15 mouse cellular contexts compared by ENCODE assay signal in the genomic region with DNA sequence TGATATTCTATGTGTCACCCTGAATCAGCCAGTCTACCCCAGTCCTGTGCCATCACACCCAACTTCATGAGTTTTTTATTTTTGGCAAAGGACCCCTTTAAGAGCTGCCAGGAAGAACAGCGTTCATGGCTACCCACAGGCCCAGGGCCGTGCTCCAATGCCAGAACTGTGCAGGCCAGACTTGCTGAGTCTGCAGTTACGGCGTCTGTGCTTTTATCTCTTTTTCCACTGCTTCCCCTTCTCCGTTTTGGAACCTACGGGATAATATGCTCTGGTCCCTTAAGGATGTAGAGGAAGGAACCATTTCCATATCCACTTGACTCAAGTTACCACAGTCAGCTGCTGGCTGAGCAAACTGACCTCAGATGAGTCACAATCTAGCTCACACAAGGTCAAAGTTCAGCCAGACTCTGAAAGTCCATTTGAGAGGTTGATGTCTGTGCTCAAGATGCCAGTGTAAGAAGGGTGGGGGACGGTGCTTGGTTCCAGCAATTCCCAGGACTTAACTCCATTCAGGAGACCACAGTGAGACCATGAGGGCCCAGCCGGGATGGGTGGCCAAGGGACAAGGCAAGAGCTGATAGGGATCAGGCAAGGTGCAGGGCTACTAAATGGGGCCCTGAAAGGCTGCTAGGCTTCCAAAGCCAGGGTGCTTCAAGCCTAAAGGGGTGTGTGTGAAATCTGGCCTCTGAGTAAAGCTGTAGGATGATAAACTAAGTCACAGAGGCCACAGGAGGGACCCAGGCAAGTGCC. TPM values are rescaled to one million over a fixed set of nuclear protein-coding genes. Genes with fewer than 3 reads are reported as not detected.
DNase-seq lines count a peak whose midpoint lies in the region; ATAC-seq and TF ChIP-seq lines count a peak whose summit lies in the region.
"Had no signal": no experiment of that assay in that cellular context is flagged by ENCODE, and none has a peak within 500 bp of the region (broad histone marks: within the 10 kb centered on the region; RNA-seq: fewer than 3 reads in every experiment).

No protein-coding gene starts in this region.

- no peak for ATAC-seq in heart, embryonic 13.5 days (ENCODE audit: extremely low read depth, insufficient number of reproducible peaks, low FRiP score, low TSS enrichment)
- no peak for ATAC-seq in hindbrain, embryonic 14.5 days (ENCODE audit: low FRiP score)
- ATAC-seq: inflammation-experienced regulatory T-cells, adult 6 months had no signal

- no peak overlapping the region for H3K4me2 ChIP-seq in heart, embryonic 13.5 days
- H3K4me2 ChIP-seq in hindbrain, embryonic 14.5 days (replicated peaks) = no peak overlapping the region
- H3K4me2 ChIP-seq: neural tube, embryonic 12.5 days had no signal

- TF ChIP-seq POLR2A in testis, adult 2 months (IDR thresholded peaks at IDR 0.05; ENCODE audit: control insufficient read depth, low read depth, low read length) = no peak; the same call in 1 of the 2 replicates

- H3K4me3 ChIP-seq in heart, embryonic 13.5 days = no peak overlapping the region
- peak overlapping the region; percentile 19; the same call in 1 of the 2 replicates for H3K4me3 ChIP-seq in testis, adult 2 months (ENCODE audit: control insufficient read depth, low read depth, low read length)
- H3K4me3 ChIP-seq in hindbrain, embryonic 14.5 days (replicated peaks; ENCODE audit: low read length) = no peak overlapping the region
- H3K4me3 ChIP-seq: forebrain, embryonic 10.5 days; megakaryocyte, embryonic 14.5 days; neural tube, embryonic 12.5 days had no signal

- H3K27me3 ChIP-seq in heart, embryonic 13.5 days (replicated peaks) = peaks cover 24% of the 10 kb centered on the region
- H3K27me3 ChIP-seq in testis, adult 2 months (ENCODE audit: control insufficient read depth, insufficient read depth, low read length) = no peaks in the 10 kb centered on the region
- H3K27me3 ChIP-seq in hindbrain, embryonic 14.5 days (ENCODE audit: control insufficient read depth, insufficient read depth, low read length) = no peaks in the 10 kb centered on the region
- H3K27me3 ChIP-seq: neural tube, embryonic 12.5 days had no signal

- no peak overlapping the region for H3K9ac ChIP-seq in heart, embryonic 13.5 days
- no peak overlapping the region for H3K9ac ChIP-seq in hindbrain, embryonic 14.5 days
- H3K9ac ChIP-seq: neural tube, embryonic 12.5 days had no signal

- H3K9me3 ChIP-seq in heart, embryonic 13.5 days = no peaks in the 10 kb centered on the region
- no peaks in the 10 kb centered on the region for H3K9me3 ChIP-seq in hindbrain, embryonic 14.5 days (ENCODE audit: control insufficient read depth, low read length)
- H3K9me3 ChIP-seq: forebrain, embryonic 10.5 days; G1E; megakaryocyte, embryonic 14.5 days; neural tube, embryonic 12.5 days had no signal

- TF ChIP-seq CTCF in testis, adult 2 months (IDR thresholded peaks at IDR 0.05; ENCODE audit: control insufficient read depth, insufficient read depth, insufficient replicate concordance, low read depth, low read length) = no peak

- peaks cover 35% of the 10 kb centered on the region for H3K4me1 ChIP-seq in heart, embryonic 13.5 days
- 0 out of 2 replicates have a peak, but pooled peaks cover 2% of the 10 kb centered on the region for H3K4me1 ChIP-seq in testis, adult 2 months (ENCODE audit: control insufficient read depth, insufficient read depth, low read length)
- H3K4me1 ChIP-seq in hindbrain, embryonic 14.5 days (replicated peaks; ENCODE audit: control insufficient read depth, insufficient read depth, low read length) = peaks cover 9% of the 10 kb centered on the region

- peak overlapping the region; percentile 63 for H3K27ac ChIP-seq in heart, embryonic 13.5 days (replicated peaks)
- H3K27ac ChIP-seq in testis, adult 2 months (ENCODE audit: control insufficient read depth, insufficient read depth, low read depth, low read length) = peak overlapping the region; percentile 47
- H3K27ac ChIP-seq in hindbrain, embryonic 14.5 days = no peak overlapping the region
- H3K27ac ChIP-seq: forebrain, embryonic 10.5 days; neural tube, embryonic 12.5 days had no signal

- peaks cover 11% of the 10 kb centered on the region for H3K36me3 ChIP-seq in heart, embryonic 13.5 days
- H3K36me3 ChIP-seq in testis, adult 2 months (ENCODE audit: control insufficient read depth, insufficient read depth, low read length) = peaks cover 2% of the 10 kb centered on the region; the same call in 1 of the 2 replicates
- H3K36me3 ChIP-seq in hindbrain, embryonic 14.5 days (replicated peaks; ENCODE audit: control insufficient read depth, insufficient read depth) = peaks cover 13% of the 10 kb centered on the region; the same call in 1 of the 2 replicates

- 50% methylated on average over 8 of the region's 8 CpGs for WGBS in heart, embryonic 13.5 days
- WGBS in hindbrain, embryonic 14.5 days = 81% methylated on average over 8 of the region's 8 CpGs

- DNase-seq in heart, adult 9 months (ENCODE audit: low spot score in 2 of 2) = no peak
- DNase-seq in testis, postnatal 14 days (ENCODE audit: low spot score) = no peak
- DNase-seq in kidney, postnatal 25 days = peak; percentile 32 to 61
- no peak for DNase-seq in spleen, postnatal 4 days (ENCODE audit: low spot score in 2 of 2)
- no peak for DNase-seq in hindbrain, embryonic 14.5 days (ENCODE audit: low spot score)
- no peak for DNase-seq in right cerebral cortex, postnatal 4 days
- DNase-seq: gastrocnemius, postnatal 14 days; thymus, postnatal 14 days had no signal

RNA-seq across cellular contexts. Expression of gene Gm3448, which starts 26.9 kb away (rescaled TPM):
- 2.2 and 3.2 TPM in 2 replicates for polyA plus RNA-seq in heart, embryonic 13.5 days (2015; fragmentation: Nextera tagmentation; extraction: Ambion mirVana)
- polyA plus RNA-seq in testis, adult 2 months (2012; rRNA removed) = 324 and 366 TPM in 2 replicates
- polyA plus RNA-seq in hindbrain, embryonic 14.5 days (2014; fragmentation: Nextera tagmentation; extraction: Ambion mirVana) = 3.4 and 3.7 TPM in 2 replicates

RNA-seq across cellular contexts. Expression of gene Tcte3, which starts 26.9 kb away (rescaled TPM):
- polyA plus RNA-seq in heart, embryonic 13.5 days (2015; fragmentation: Nextera tagmentation; extraction: Ambion mirVana) = 0.62 TPM in 1 of 2 replicates, not detected in the other
- 525 and 777 TPM in 2 replicates for polyA plus RNA-seq in testis, adult 2 months (2012; rRNA removed)
- polyA plus RNA-seq in hindbrain, embryonic 14.5 days (2014; fragmentation: Nextera tagmentation; extraction: Ambion mirVana) = 0.52 TPM in 1 of 2 replicates, not detected in the other
- polyA plus RNA-seq: neural tube, embryonic 12.5 days had no signal

RNA-seq across cellular contexts. Expression of gene Ermard, which starts 27.2 kb away (rescaled TPM):
- polyA plus RNA-seq in heart, embryonic 13.5 days (2015; fragmentation: Nextera tagmentation; extraction: Ambion mirVana) = 51.8 and 66.8 TPM in 2 replicates
- polyA plus RNA-seq in testis, adult 2 months (2012; rRNA removed) = 51.0 and 54.6 TPM in 2 replicates
- 68.0 and 70.8 TPM in 2 replicates for polyA plus RNA-seq in hindbrain, embryonic 14.5 days (2014; fragmentation: Nextera tagmentation; extraction: Ambion mirVana)

RNA-seq across cellular contexts. Expression of gene Gm3435, which starts 58.2 kb away (rescaled TPM):
- polyA plus RNA-seq in heart, embryonic 13.5 days (2015; fragmentation: Nextera tagmentation; extraction: Ambion mirVana) = 4.4 and 4.9 TPM in 2 replicates
- polyA plus RNA-seq in testis, adult 2 months (2012; rRNA removed) = 5.1 and 5.4 TPM in 2 replicates
- 4.3 and 4.6 TPM in 2 replicates for polyA plus RNA-seq in hindbrain, embryonic 14.5 days (2014; fragmentation: Nextera tagmentation; extraction: Ambion mirVana)

Comparison
In these comparisons a context has a peak if more than half of its experiments do, and no peak if none do; other contexts are left out.
1. DNase-seq: peak in kidney, postnatal 25 days (2 of 2); none in heart, adult 9 months (0 of 2), testis, postnatal 14 days (single experiment), spleen, postnatal 4 days (0 of 2), hindbrain, embryonic 14.5 days (single experiment) and right cerebral cortex, postnatal 4 days (single experiment).
2. RNA of gene Gm3448, which starts 26.9 kb away (polyA plus RNA-seq): 324 to 366 TPM in testis, adult 2 months; 3.4 to 3.7 TPM in hindbrain, embryonic 14.5 days and 2.2 to 3.2 TPM in heart, embryonic 13.5 days; every median in the first group is over 10 times any median in the second.
3. RNA of gene Tcte3, which starts 26.9 kb away (polyA plus RNA-seq): 525 to 777 TPM in testis, adult 2 months; 0.62 TPM in heart, embryonic 13.5 days and 0.52 TPM in hindbrain, embryonic 14.5 days; every median in the first group is over 100 times any median in the second.